Mouse (Mus musculus): ENCODE measurements around the gene Ano9. TPM values are rescaled to one million over a fixed set of nuclear protein-coding genes. Genes with fewer than 3 reads are reported as not detected.

Ano9 gene
- polyA plus RNA-seq (2014; fragmentation: Illumina TruSeq; extraction: RNeasy Lipid Tissue Mini Kit (QIAGEN cat#74804); ENCODE audit: insufficient read depth, low read depth, low replicate concordance): 1.0 TPM

DNA sequence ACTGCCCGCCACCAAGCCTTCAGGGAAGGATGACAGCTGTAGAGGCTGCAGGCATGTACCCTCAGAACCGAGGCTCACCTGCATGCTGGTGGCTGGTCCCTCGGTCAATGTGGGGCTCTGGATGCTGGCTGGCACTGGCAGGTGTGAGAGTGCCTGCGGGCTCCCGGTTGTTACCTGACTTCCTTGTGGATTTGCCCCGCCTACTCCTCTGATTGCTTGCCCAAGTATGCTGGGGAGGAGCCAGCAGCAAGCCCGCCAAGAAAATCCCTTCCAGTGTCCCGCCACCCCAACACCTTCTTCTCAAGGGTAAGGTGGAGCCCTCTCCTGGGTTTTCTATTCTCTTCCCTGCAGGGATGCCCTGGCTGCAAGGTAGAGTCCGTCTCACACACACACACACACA, at the start of gene Ano9:
Gene Ano9 (minus strand): TSS at position 171 of the 400 bp plus-strand sequence.

GRCm38 (mm10) chr7:141122245-141122644, 4.6 kb upstream of the Ano9 start, which contains the start of gene Ptdss2:
TSS of gene Ptdss2 (plus strand) at chr7:141122382.

GRCm38 (mm10) chr7:141099911-141100691, 17.5 kb downstream of the Ano9 start, which contains the start of gene Sigirr:
TSS of gene Sigirr (minus strand) at chr7:141100572.

DNA sequence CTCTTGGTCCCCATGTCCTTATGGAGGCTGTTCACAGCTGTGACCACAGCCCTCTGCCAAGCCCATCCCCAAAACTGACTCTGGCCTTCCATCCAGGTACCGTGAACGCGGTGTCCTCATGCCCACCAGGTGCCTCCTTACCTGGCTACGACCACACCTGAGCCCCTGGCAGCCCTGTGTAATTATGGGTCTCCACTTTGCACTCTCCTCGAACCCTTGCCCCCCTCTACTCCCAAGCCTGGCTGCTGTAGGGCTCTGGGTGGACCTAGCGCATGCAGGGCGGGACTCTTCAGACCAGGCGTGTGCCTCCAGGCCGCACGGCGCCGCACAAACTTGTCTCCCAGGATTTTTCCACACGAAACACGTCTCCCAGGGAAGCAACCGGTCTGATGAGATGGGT, 39.8 kb downstream of the Ano9 start, which contains the start of gene Pkp3:
Gene Pkp3 (plus strand): TSS at position 378 of the 400 bp plus-strand sequence.

DNA sequence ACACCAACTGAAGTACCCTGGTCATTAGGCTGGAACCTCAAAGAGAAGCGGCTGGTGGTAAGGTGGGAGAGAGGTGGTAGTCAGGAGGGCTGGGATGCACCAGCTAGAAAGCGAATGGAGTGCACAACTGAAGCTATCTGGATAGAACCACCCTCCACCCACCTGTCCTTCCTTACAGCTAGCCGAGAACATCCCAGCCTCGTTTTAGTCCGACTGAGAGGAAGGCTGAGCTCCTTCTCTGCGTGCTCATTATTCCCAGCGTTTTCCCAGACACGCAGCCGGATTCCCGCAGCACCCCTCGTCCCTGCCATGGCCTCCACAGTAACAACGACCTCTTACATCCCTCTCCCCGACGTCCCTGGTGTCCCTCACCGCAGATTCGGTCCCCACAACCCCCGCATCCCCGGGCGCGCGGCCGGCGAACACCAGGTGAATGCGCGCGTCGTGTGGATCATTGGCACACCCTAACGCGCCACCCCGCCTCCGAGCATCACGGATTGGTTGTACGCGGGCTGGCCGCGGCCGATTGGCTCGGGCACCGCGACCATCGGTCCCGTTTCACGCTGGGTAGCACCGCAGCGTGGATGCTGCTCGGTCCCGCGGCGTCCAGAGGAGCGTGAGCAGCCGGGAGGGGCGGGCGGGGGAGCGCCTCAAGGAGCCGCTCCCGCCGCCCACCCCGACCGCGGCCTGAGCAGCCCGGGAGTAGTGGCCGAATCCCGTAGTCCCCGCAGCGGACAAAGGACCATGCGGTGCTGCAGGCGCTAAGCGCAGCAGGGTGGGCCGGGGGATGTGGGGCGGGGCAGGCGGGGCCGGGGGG, 57.0 kb downstream of the Ano9 start, which contains the start of gene B4galnt4:
Gene B4galnt4 (plus strand): TSS at position 679 of the 817 bp plus-strand sequence.

Other genes starting within 250 kb of the Ano9 start
- gene Psmd13, start 235.8 kb downstream of the Ano9 start, polyA plus RNA-seq (2014; fragmentation: Illumina TruSeq; extraction: RNeasy Lipid Tissue Mini Kit (QIAGEN cat#74804); ENCODE audit: insufficient read depth, low read depth, low replicate concordance): 114 TPM
- gene Sirt3, start 235.5 kb downstream of the Ano9 start, polyA plus RNA-seq (2014; fragmentation: Illumina TruSeq; extraction: RNeasy Lipid Tissue Mini Kit (QIAGEN cat#74804); ENCODE audit: insufficient read depth, low read depth, low replicate concordance): 15.3 TPM
- gene Cox8b, start 217.4 kb downstream of the Ano9 start, polyA plus RNA-seq (2014; fragmentation: Illumina TruSeq; extraction: RNeasy Lipid Tissue Mini Kit (QIAGEN cat#74804); ENCODE audit: insufficient read depth, low read depth, low replicate concordance): 141 TPM
- gene Nlrp6, start 196.9 kb downstream of the Ano9 start, polyA plus RNA-seq (2014; fragmentation: Illumina TruSeq; extraction: RNeasy Lipid Tissue Mini Kit (QIAGEN cat#74804); ENCODE audit: insufficient read depth, low read depth, low replicate concordance): not detected
- 13.7 TPM for gene Pgghg, start 176.4 kb downstream of the Ano9 start, polyA plus RNA-seq (2014; fragmentation: Illumina TruSeq; extraction: RNeasy Lipid Tissue Mini Kit (QIAGEN cat#74804); ENCODE audit: insufficient read depth, low read depth, low replicate concordance)
- 1.2 TPM for gene Ifitm5, start 167.5 kb downstream of the Ano9 start, polyA plus RNA-seq (2014; fragmentation: Illumina TruSeq; extraction: RNeasy Lipid Tissue Mini Kit (QIAGEN cat#74804); ENCODE audit: insufficient read depth, low read depth, low replicate concordance)
- gene Gm45717, start 161.9 kb downstream of the Ano9 start, polyA plus RNA-seq (2014; fragmentation: Illumina TruSeq; extraction: RNeasy Lipid Tissue Mini Kit (QIAGEN cat#74804); ENCODE audit: insufficient read depth, low read depth, low replicate concordance): not detected
- 663 TPM for gene Ifitm2, start 161.8 kb downstream of the Ano9 start, polyA plus RNA-seq (2014; fragmentation: Illumina TruSeq; extraction: RNeasy Lipid Tissue Mini Kit (QIAGEN cat#74804); ENCODE audit: insufficient read depth, low read depth, low replicate concordance)
- 139 TPM for gene Ifitm1, start 150.6 kb downstream of the Ano9 start, polyA plus RNA-seq (2014; fragmentation: Illumina TruSeq; extraction: RNeasy Lipid Tissue Mini Kit (QIAGEN cat#74804); ENCODE audit: insufficient read depth, low read depth, low replicate concordance)
- gene Ifitm3, start 107.0 kb downstream of the Ano9 start, polyA plus RNA-seq (2014; fragmentation: Illumina TruSeq; extraction: RNeasy Lipid Tissue Mini Kit (QIAGEN cat#74804); ENCODE audit: insufficient read depth, low read depth, low replicate concordance): 811 TPM
- 21.7 TPM for gene Ifitm6, start 99.9 kb downstream of the Ano9 start, polyA plus RNA-seq (2014; fragmentation: Illumina TruSeq; extraction: RNeasy Lipid Tissue Mini Kit (QIAGEN cat#74804); ENCODE audit: insufficient read depth, low read depth, low replicate concordance)
- gene Gm17387, start 88.7 kb downstream of the Ano9 start, polyA plus RNA-seq (2014; fragmentation: Illumina TruSeq; extraction: RNeasy Lipid Tissue Mini Kit (QIAGEN cat#74804); ENCODE audit: insufficient read depth, low read depth, low replicate concordance): not detected
- gene B4galnt4, start 56.7 kb downstream of the Ano9 start, polyA plus RNA-seq (2014; fragmentation: Illumina TruSeq; extraction: RNeasy Lipid Tissue Mini Kit (QIAGEN cat#74804); ENCODE audit: insufficient read depth, low read depth, low replicate concordance): not detected
- gene Pkp3, start 39.6 kb downstream of the Ano9 start, polyA plus RNA-seq (2014; fragmentation: Illumina TruSeq; extraction: RNeasy Lipid Tissue Mini Kit (QIAGEN cat#74804); ENCODE audit: insufficient read depth, low read depth, low replicate concordance): 12.5 TPM
- gene Sigirr, start 17.2 kb downstream of the Ano9 start, polyA plus RNA-seq (2014; fragmentation: Illumina TruSeq; extraction: RNeasy Lipid Tissue Mini Kit (QIAGEN cat#74804); ENCODE audit: insufficient read depth, low read depth, low replicate concordance): 23.1 TPM
- gene Ptdss2, start 4.6 kb upstream of the Ano9 start, polyA plus RNA-seq (2014; fragmentation: Illumina TruSeq; extraction: RNeasy Lipid Tissue Mini Kit (QIAGEN cat#74804); ENCODE audit: insufficient read depth, low read depth, low replicate concordance): 14.6 TPM
- gene Rnh1, start 55.1 kb upstream of the Ano9 start, polyA plus RNA-seq (2014; fragmentation: Illumina TruSeq; extraction: RNeasy Lipid Tissue Mini Kit (QIAGEN cat#74804); ENCODE audit: insufficient read depth, low read depth, low replicate concordance): 139 TPM
- gene Hras, start 76.2 kb upstream of the Ano9 start, polyA plus RNA-seq (2014; fragmentation: Illumina TruSeq; extraction: RNeasy Lipid Tissue Mini Kit (QIAGEN cat#74804); ENCODE audit: insufficient read depth, low read depth, low replicate concordance): 93.0 TPM
- gene Lrrc56, start 76.4 kb upstream of the Ano9 start, polyA plus RNA-seq (2014; fragmentation: Illumina TruSeq; extraction: RNeasy Lipid Tissue Mini Kit (QIAGEN cat#74804); ENCODE audit: insufficient read depth, low read depth, low replicate concordance): 7.3 TPM
- gene Lmntd2, start 96.3 kb upstream of the Ano9 start, polyA plus RNA-seq (2014; fragmentation: Illumina TruSeq; extraction: RNeasy Lipid Tissue Mini Kit (QIAGEN cat#74804); ENCODE audit: insufficient read depth, low read depth, low replicate concordance): 1.0 TPM
- gene Rassf7, start 98.1 kb upstream of the Ano9 start, polyA plus RNA-seq (2014; fragmentation: Illumina TruSeq; extraction: RNeasy Lipid Tissue Mini Kit (QIAGEN cat#74804); ENCODE audit: insufficient read depth, low read depth, low replicate concordance): 55.1 TPM
- 26.6 TPM for gene Phrf1, start 111.0 kb upstream of the Ano9 start, polyA plus RNA-seq (2014; fragmentation: Illumina TruSeq; extraction: RNeasy Lipid Tissue Mini Kit (QIAGEN cat#74804); ENCODE audit: insufficient read depth, low read depth, low replicate concordance)
- gene Irf7, start 148.7 kb upstream of the Ano9 start, polyA plus RNA-seq (2014; fragmentation: Illumina TruSeq; extraction: RNeasy Lipid Tissue Mini Kit (QIAGEN cat#74804); ENCODE audit: insufficient read depth, low read depth, low replicate concordance): 21.8 TPM
- gene Cdhr5, start 159.0 kb upstream of the Ano9 start, polyA plus RNA-seq (2014; fragmentation: Illumina TruSeq; extraction: RNeasy Lipid Tissue Mini Kit (QIAGEN cat#74804); ENCODE audit: insufficient read depth, low read depth, low replicate concordance): 0.23 TPM
- gene Sct, start 161.3 kb upstream of the Ano9 start, polyA plus RNA-seq (2014; fragmentation: Illumina TruSeq; extraction: RNeasy Lipid Tissue Mini Kit (QIAGEN cat#74804); ENCODE audit: insufficient read depth, low read depth, low replicate concordance): not detected
- gene Drd4, start 174.2 kb upstream of the Ano9 start, polyA plus RNA-seq (2014; fragmentation: Illumina TruSeq; extraction: RNeasy Lipid Tissue Mini Kit (QIAGEN cat#74804); ENCODE audit: insufficient read depth, low read depth, low replicate concordance): not detected
- gene Deaf1, start 209.9 kb upstream of the Ano9 start, polyA plus RNA-seq (2014; fragmentation: Illumina TruSeq; extraction: RNeasy Lipid Tissue Mini Kit (QIAGEN cat#74804); ENCODE audit: insufficient read depth, low read depth, low replicate concordance): 20.4 TPM
- gene Tmem80, start 209.9 kb upstream of the Ano9 start, polyA plus RNA-seq (2014; fragmentation: Illumina TruSeq; extraction: RNeasy Lipid Tissue Mini Kit (QIAGEN cat#74804); ENCODE audit: insufficient read depth, low read depth, low replicate concordance): 25.4 TPM
- gene Eps8l2, start 221.1 kb upstream of the Ano9 start, polyA plus RNA-seq (2014; fragmentation: Illumina TruSeq; extraction: RNeasy Lipid Tissue Mini Kit (QIAGEN cat#74804); ENCODE audit: insufficient read depth, low read depth, low replicate concordance): 30.4 TPM

Data from lung, adult 10 weeks (tissue).